Mouse (Mus musculus): ENCODE measurements at regions not wholly inside any gene's neighbourhood (a gene's known extent, or its start where the extent isn't known, plus 50 kb on each side); places are given as distances from the start of the nearest gene placed in this dataset.
A peak's percentile ranks its signal among the peaks of the same experiment; 100 is the strongest.

DNA sequence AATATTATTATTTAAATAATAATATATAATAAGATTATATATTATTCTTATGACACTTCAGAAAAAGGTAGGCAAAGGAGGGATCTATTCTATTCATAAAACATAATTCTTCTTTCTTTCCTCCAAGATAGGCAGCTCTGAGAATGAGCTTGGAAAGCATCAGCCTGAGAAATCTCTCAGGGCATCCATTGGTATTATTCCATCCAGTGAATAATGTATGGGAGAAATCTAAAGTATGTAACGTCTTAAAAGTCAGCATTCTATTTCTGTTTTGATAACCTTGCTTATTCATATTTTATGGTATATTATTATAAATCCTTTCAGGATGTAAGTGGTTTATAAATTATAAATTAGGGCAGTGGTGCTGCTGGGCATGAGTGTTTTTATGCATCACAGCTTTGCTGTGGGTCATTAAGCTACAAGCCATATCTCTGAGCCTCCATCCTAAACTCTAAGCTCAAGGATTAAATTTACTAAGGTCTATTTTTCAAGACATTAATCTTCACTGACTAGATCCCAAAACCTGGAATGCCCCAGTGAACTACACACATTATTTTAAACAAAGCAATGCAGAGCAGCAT, 766.9 kb upstream of the Luzp2 start:
- intact Hi-C loops (cut with DNase I), result no loop called here
- no peak for DNase-seq (ENCODE audit: low spot score in 2 of 2)

DNA sequence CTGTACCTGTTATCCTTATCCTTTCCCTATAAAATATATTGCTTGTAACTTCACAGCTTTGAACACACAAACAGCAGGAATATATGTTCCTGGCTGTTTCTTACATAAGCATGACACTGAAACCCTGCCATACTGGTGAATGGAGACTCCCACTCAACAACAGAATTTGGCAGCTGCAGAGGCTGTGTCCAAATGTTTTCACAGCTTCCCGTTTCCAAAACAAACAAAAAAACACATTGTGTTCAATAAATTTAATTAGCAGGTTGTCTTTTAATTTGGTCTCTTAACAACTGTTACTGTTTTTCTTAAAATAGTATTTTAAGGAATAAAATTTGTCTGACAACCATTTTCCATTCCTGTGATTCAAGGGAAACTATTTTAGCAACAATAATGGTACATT, 718.3 kb upstream of the Luzp2 start:
- peak; percentile 2 to 4 for DNase-seq (ENCODE audit: low spot score in 2 of 2)
- intact Hi-C loops (cut with DNase I), result no loop called here

DNA sequence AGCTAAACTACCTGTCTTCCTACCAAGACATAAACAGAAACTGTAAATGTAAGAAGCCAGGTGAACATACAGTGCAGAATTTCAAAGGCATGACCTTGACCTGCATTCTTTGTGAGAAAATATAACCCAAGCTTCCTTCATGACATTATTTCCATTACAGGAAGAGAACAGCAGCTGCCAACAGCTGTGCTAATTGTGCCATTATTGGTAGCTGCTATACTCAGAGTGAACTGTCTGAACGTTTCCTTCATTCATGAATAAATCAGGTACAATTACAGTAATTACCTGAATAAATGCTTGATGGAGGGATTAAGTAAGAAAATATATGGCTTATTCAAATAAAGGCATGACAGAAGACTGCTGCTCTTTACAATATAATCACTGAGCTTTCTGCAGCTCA, 696.3 kb upstream of the Luzp2 start:
- intact Hi-C loops (cut with DNase I), result no loop called here
- DNase-seq (ENCODE audit: low spot score in 2 of 2), result no peak

DNA sequence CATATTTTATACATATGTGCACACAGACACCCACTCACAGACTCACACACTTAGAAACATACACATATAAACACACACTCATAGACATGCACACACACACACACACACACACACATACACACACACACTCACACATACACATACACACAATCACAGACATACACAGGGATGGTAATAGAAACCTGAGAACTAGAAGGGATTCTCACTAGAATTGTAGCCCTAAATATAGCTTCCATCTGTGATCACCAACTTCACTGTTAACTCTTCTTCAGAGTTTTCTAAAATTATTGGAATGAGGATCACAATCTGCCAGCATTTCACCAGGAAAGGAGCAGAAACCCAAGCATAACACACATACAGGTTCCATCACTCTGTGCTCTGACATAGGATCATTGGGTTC, 684.4 kb upstream of the Luzp2 start:
- peak in 1 of 2 experiments; percentile 9 for DNase-seq (ENCODE audit: low spot score in 2 of 2)
- intact Hi-C loops (cut with DNase I), result no loop called here

DNA sequence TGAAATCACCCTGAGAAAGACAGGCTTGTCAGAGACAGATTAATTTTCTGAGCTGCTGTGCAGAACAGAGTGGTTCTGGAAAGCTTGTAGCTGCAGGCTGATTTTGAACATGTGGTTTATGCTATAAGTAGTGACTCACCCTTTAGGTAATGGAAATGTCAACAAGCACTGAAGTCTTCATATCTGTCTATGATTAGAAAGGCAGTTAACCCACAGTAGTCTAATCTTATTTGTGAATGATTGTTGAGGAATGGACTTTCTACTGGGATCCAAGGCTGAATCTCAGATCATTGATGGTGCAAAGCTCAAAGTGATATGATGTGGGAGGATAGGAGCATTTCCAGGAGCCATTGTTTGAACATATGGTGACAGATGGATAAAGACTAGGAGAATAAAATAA, 635.3 kb upstream of the Luzp2 start:
- intact Hi-C loops (cut with DNase I), result no loop called here
- DNase-seq (ENCODE audit: low spot score in 2 of 2), result no peak

Measured in left cerebral cortex, postnatal 14 days (tissue).